Mouse (Mus musculus) megakaryocyte-erythroid progenitor cell, adult 5-6 weeks (primary cell): ENCODE measurements around the gene Sh2d3c. TPM values are rescaled to one million over a fixed set of nuclear protein-coding genes. Genes with fewer than 3 reads are reported as not detected.

Experiments
- ATAC-seq: replicated peaks from 2 replicates; pipeline ENCODE4 v1.8.0; 2016; ENCODE audit warnings: mild to moderate bottlenecking, inconsistent platforms; ENCODE audit not compliant: severe bottlenecking, poor library complexity, low FRiP score, low TSS enrichment
- total RNA-seq, 2 experiments: library from RNA; stranded (forward) in 1 of 2; stranded (reverse) in 1 of 2; fragments of 200-1000, 215-1000 nt in 1 of 2; fragments of >200 nt in 1 of 2; fragmentation: Nextera tagmentation in 1 of 2; gene quantifications; 2 replicates each; pipeline ENCODE4 v1.2.3; 2014 to 2017

Gene Sh2d3c
- total RNA-seq, 2 experiments from 2014 or later = 1.1 to 2.5 TPM

- peak; percentile 94 for ATAC-seq
These were observed 54.7 kb downstream of the Sh2d3c start, which contains the start of the genes Ttc16 and Ptrh1 for GRCm38 (mm10) chr2:32775359-32776074. TSS of gene Ttc16 (minus strand) at chr2:32775633. TSS of gene Ptrh1 (plus strand) at chr2:32775786.

GRCm38 (mm10) chr2:32776192-32776591, 55.3 kb downstream of the Sh2d3c start:
- ATAC-seq = no peak

- no peak for ATAC-seq
These were observed 57.2 kb downstream of the Sh2d3c start for GRCm38 (mm10) chr2:32778081-32778480.

- ATAC-seq = 0 out of 2 replicates have a peak, but pooled peaks have one; percentile 24
These were observed 58.3 kb downstream of the Sh2d3c start for GRCm38 (mm10) chr2:32779131-32779530.

DNA sequence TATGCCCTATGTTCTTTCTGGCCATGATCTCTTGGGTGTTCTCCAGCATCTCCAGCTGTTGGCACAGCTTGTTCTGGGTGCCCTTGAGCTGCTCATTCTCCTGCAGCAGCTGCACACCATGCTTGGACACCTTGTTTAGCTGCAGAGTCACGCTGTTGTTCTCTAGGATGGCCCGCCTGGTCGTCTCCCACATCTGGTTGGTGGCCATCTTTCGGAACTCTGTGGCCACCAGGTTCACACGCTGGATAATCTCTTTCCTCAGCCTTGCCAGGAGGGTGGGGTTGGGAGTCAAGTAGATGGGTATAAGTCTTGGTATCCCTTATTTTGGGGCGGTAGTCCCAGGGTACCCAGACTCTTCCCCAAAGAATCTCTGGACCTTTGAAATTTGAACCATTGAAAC, 58.9 kb downstream of the Sh2d3c start:
- no peak for ATAC-seq

DNA sequence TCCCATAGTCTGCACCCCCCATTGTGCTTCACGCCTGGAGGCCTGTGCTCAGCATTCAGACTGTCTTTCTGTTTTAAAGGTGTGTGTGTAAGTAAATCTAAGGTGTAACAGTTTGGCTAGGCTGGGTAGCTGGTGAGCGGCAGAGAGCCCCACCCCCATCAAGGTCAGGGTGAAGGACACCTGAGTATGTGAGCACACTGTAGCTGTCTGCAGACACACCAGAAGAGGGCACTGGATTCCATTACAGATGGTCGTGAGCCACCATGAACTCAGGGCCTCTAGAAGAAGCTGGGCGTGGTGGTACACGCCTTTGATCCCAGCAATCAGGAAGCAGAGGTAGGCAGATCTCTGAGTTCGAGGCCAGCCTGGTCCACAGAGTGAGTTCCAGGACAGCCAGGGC, 60.9 kb downstream of the Sh2d3c start:
- no peak for ATAC-seq

GRCm38 (mm10) chr2:32784048-32784681, 63.3 kb downstream of the Sh2d3c start, which contains the start of gene Cfap157:
TSS of gene Cfap157 (minus strand) at chr2:32784428.
- no peak for ATAC-seq

DNA sequence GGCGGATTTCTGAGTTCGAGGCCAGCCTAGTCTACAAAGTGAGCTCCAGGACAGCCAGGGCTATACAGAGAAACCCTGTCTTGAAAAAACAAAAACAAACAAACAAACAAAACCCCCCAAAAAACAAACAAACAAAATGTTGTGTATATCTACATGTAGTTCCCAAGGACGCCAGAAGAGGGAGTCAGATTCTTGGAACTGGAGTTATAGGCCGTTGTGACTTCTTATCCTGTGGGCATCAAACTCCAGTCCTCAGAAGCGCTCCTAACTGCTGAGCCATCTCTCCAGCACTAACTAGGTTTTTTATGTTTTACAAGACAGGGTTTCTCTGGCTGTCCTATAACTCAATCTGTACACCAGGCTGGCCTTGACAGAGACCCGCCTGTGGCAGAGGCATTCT, 66.3 kb downstream of the Sh2d3c start:
- no peak for ATAC-seq

DNA sequence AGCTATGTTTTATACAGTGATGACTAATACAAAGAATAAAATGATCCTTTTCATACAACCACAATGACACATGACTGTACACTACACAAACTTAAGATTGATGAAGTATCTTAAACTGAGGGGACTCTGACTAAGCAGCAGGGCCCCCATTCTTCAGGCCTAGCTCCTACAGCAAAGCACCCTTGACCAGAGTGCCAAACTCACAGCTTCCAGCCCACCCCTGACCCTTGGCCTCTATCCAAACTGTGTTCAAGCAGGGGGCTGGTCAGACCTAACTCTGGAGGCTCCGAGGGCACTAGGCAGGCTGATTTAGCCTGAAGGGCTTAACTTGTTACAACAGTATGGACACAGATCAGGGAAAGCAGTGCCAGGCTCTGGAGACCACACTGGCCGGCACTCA, 67.7 kb downstream of the Sh2d3c start:
- ATAC-seq = no peak

DNA sequence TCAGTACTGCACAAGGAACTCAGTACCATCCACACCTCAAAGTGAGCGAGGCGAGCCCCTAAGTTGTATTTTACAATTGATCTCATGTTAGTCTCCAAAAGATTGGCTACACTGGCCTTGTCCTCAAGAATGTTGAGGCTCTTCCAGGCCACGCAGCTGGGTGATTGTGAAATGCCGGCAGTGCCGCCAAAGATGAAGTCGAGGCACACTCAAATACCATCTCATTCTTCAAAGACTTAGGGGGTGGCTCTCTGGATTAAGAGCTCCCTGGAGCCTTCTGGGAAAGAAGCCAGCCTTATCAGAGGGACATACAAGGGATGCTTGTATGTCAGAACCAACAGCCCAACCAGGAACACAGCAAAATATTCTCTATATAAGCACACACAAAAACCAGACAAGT, 70.4 kb downstream of the Sh2d3c start:
- ATAC-seq = no peak

DNA sequence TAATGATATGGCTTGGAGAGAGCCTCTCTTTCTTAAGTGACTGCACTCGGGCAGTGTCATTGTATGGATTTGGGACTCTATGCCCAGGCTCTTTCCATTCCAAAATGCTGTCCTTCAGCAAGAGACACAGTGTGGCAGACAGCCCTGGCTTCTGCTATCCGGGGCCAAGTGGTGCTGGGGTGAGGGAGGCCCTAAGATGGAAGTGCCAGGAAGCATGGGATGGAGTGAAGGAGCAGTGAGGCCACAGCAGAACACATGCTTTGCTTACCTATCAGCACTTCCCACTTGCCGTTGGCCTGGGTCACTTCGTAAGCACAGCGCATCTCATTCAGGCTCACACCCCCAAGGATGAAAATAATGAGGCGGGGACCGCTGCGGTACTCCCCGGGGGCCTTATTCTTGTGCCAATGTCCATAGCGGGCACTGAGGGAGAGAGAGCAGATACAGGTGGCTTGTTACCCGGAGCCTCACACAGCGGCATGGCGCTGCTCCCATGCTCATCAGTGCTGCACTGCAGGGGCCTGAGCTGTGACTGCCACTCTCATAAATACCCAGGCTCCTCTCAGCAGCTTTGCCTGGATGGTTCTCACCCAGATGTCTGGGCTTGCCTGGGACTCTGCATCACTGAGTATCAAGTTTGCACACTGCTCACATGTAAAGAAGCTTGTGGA, 75.0 kb downstream of the Sh2d3c start:
- ATAC-seq = no peak

DNA sequence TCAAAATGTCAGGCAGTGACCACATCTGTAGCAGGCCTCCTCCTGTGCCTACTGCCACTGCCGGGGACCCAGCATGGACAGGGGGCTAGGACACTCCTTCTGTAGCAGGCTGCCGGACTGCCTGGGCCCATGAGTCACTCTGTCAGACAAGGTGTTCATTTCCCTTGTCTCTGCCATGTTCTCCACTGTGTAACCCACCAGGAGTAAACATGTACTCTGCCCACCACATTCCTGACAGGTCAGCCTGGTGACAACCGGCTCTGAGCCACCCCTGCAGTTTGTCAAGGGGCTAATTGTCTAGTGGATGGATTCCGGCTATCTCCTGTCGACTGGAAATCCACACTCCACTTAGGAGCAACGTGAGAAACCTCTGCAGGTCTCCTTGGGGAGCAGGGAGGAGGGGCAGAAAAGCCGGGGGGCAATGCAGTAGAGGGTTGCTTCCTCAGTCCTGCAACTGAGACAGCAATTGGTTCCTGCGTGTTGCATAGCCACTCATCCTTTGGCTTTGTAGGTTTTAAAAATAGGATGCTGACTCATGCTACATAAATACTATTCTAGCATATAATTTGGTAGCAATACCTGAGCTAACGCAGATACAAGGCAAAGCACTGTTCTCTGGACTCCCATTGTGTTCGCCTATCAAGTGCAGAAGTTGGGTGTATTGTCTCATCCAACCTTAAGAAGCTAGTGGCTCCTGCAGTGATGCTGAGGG, 77.6 kb downstream of the Sh2d3c start:
- ATAC-seq = no peak

Other genes with a start within 250 kb of the Sh2d3c start
- gene Fam102a, start 185.7 kb upstream of the Sh2d3c start, total RNA-seq (2014; fragmentation: Nextera tagmentation) = 1.5 and 2.9 TPM in 2 replicates
- 0.34 and 2.3 TPM in 2 replicates for gene Fam102a, start 185.7 kb upstream of the Sh2d3c start, total RNA-seq (2017)
- gene Dpm2, start 150.2 kb upstream of the Sh2d3c start, total RNA-seq (2014; fragmentation: Nextera tagmentation) = 94.2 and 108 TPM in 2 replicates
- 33.0 and 38.5 TPM in 2 replicates for gene Dpm2, start 150.2 kb upstream of the Sh2d3c start, total RNA-seq (2017)
- not detected in 2 replicates for gene Pip5kl1, start 146.3 kb upstream of the Sh2d3c start, total RNA-seq (2014; fragmentation: Nextera tagmentation)
- 0.23 TPM in 1 of 2 replicates, not detected in the other for gene Pip5kl1, start 146.3 kb upstream of the Sh2d3c start, total RNA-seq (2017)
- not detected in 2 replicates for gene 9430097D07Rik, start 145.4 kb upstream of the Sh2d3c start, total RNA-seq (2014; fragmentation: Nextera tagmentation)
- 0.75 TPM in 1 of 2 replicates, not detected in the other for gene 9430097D07Rik, start 145.4 kb upstream of the Sh2d3c start, total RNA-seq (2017)
- gene St6galnac4, start 134.0 kb upstream of the Sh2d3c start, total RNA-seq (2014; fragmentation: Nextera tagmentation) = 21.5 and 29.8 TPM in 2 replicates
- gene St6galnac4, start 134.0 kb upstream of the Sh2d3c start, total RNA-seq (2017) = 22.3 and 22.7 TPM in 2 replicates
- 13.8 and 19.1 TPM in 2 replicates for gene St6galnac6, start 121.3 kb upstream of the Sh2d3c start, total RNA-seq (2014; fragmentation: Nextera tagmentation)
- gene St6galnac6, start 121.3 kb upstream of the Sh2d3c start, total RNA-seq (2017) = 6.5 and 12.9 TPM in 2 replicates
- gene Ak1, start 99.3 kb upstream of the Sh2d3c start, total RNA-seq (2014; fragmentation: Nextera tagmentation) = 1.7 and 2.4 TPM in 2 replicates
- gene Ak1, start 99.3 kb upstream of the Sh2d3c start, total RNA-seq (2017) = 1.2 and 8.0 TPM in 2 replicates
- 97.0 and 99.9 TPM in 2 replicates for gene Eng, start 74.5 kb upstream of the Sh2d3c start, total RNA-seq (2014; fragmentation: Nextera tagmentation)
- gene Eng, start 74.5 kb upstream of the Sh2d3c start, total RNA-seq (2017) = 10.8 and 21.3 TPM in 2 replicates
- 94.2 and 96.1 TPM in 2 replicates for gene Fpgs, start 16.9 kb upstream of the Sh2d3c start, total RNA-seq (2014; fragmentation: Nextera tagmentation)
- gene Fpgs, start 16.9 kb upstream of the Sh2d3c start, total RNA-seq (2017) = 45.7 and 66.1 TPM in 2 replicates
- 95.7 and 133 TPM in 2 replicates for gene Cdk9, start 8.0 kb upstream of the Sh2d3c start, total RNA-seq (2014; fragmentation: Nextera tagmentation)
- gene Cdk9, start 8.0 kb upstream of the Sh2d3c start, total RNA-seq (2017) = 29.6 and 46.5 TPM in 2 replicates
- not detected in 2 replicates for gene 6330409D20Rik, start 20.0 kb downstream of the Sh2d3c start, total RNA-seq (2014; fragmentation: Nextera tagmentation)
- gene 6330409D20Rik, start 20.0 kb downstream of the Sh2d3c start, total RNA-seq (2017) = not detected in 2 replicates
- gene Tor2a, start 36.2 kb downstream of the Sh2d3c start, total RNA-seq (2014; fragmentation: Nextera tagmentation) = 29.8 and 30.9 TPM in 2 replicates
- gene Tor2a, start 36.2 kb downstream of the Sh2d3c start, total RNA-seq (2017) = 17.1 and 17.4 TPM in 2 replicates
- not detected in 2 replicates for gene Ttc16, start 54.6 kb downstream of the Sh2d3c start, total RNA-seq (2014; fragmentation: Nextera tagmentation)
- gene Ttc16, start 54.6 kb downstream of the Sh2d3c start, total RNA-seq (2017) = 1.6 TPM in 1 of 2 replicates, not detected in the other
- 5.2 and 6.9 TPM in 2 replicates for gene Ptrh1, start 54.7 kb downstream of the Sh2d3c start, total RNA-seq (2014; fragmentation: Nextera tagmentation)
- 0.46 and 3.9 TPM in 2 replicates for gene Ptrh1, start 54.7 kb downstream of the Sh2d3c start, total RNA-seq (2017)
- gene Cfap157, start 63.4 kb downstream of the Sh2d3c start, total RNA-seq (2014; fragmentation: Nextera tagmentation) = not detected in 2 replicates
- gene Cfap157, start 63.4 kb downstream of the Sh2d3c start, total RNA-seq (2017) = not detected in 2 replicates
- 30.2 and 47.7 TPM in 2 replicates for gene Stxbp1, start 126.2 kb downstream of the Sh2d3c start, total RNA-seq (2014; fragmentation: Nextera tagmentation)
- gene Stxbp1, start 126.2 kb downstream of the Sh2d3c start, total RNA-seq (2017) = 6.5 and 10.4 TPM in 2 replicates
- gene Fam129b, start 155.1 kb downstream of the Sh2d3c start, total RNA-seq (2014; fragmentation: Nextera tagmentation) = 9.0 and 16.3 TPM in 2 replicates
- gene Fam129b, start 155.1 kb downstream of the Sh2d3c start, total RNA-seq (2017) = 13.8 TPM in 2 replicates
- gene Rpl12, start 240.5 kb downstream of the Sh2d3c start, total RNA-seq (2014; fragmentation: Nextera tagmentation) = 3,260 and 3,361 TPM in 2 replicates
- gene Rpl12, start 240.5 kb downstream of the Sh2d3c start, total RNA-seq (2017) = 3,030 and 3,103 TPM in 2 replicates
- gene Lrsam1, start 240.6 kb downstream of the Sh2d3c start, total RNA-seq (2014; fragmentation: Nextera tagmentation) = 5.1 and 12.6 TPM in 2 replicates
- gene Lrsam1, start 240.6 kb downstream of the Sh2d3c start, total RNA-seq (2017) = 6.3 and 7.9 TPM in 2 replicates